Mouse (Mus musculus): ENCODE data around the gene Gm49366.
"Not testable (repeated sequence)": the region's sequence is repeated elsewhere in the genome, so short reads cannot be mapped to it uniquely, and the experiment has no call there.

- not testable (repeated sequence) for TF ChIP-seq CTCF (IDR thresholded peaks at IDR 0.05); POLR2A (IDR thresholded peaks at IDR 0.05; ENCODE audit: insufficient read depth, low read depth, low read length)
These were observed 9.7 kb upstream of the Gm49366 start for GRCm38 (mm10) chr12:84029043-84029442.
